Mouse (Mus musculus) neutrophil, adult 5-6 weeks (primary cell): ENCODE results near the gene Gpi1. TPM values are rescaled to one million over a fixed set of nuclear protein-coding genes. Genes with fewer than 3 reads are reported as not detected.

Experiments
- total RNA-seq: library from RNA; stranded (forward); fragments of 200-1000 nt; gene quantifications from 2 replicates; pipeline ENCODE4 v1.2.3, GENCODE M21; 2017

Gpi1 gene
- total RNA-seq, 1 experiment from 2014 or later = 399 TPM

Other genes starting within 250 kb of the Gpi1 start
- gene Scgb2b27, start 216.4 kb downstream of the Gpi1 start, total RNA-seq = not detected in 2 replicates
- gene Scgb1b27, start 208.9 kb downstream of the Gpi1 start, total RNA-seq = not detected in 2 replicates
- gene Scgb1b30, start 134.9 kb downstream of the Gpi1 start, total RNA-seq = not detected in 2 replicates
- not detected in 2 replicates for gene Wtip, start 97.1 kb downstream of the Gpi1 start, total RNA-seq
- gene Uba2, start 60.7 kb downstream of the Gpi1 start, total RNA-seq = 98.2 and 102 TPM in 2 replicates
- 35.7 and 36.0 TPM in 2 replicates for gene Pdcd2l, start 33.7 kb downstream of the Gpi1 start, total RNA-seq
- not detected in 2 replicates for gene Gm6096, start 20.7 kb upstream of the Gpi1 start, total RNA-seq
- gene 4931406P16Rik, start 83.2 kb upstream of the Gpi1 start, total RNA-seq = 33.6 and 36.8 TPM in 2 replicates
- gene Lsm14a, start 163.0 kb upstream of the Gpi1 start, total RNA-seq = 117 and 118 TPM in 2 replicates